Mouse (Mus musculus) brain, embryonic 14.5 days (tissue): Measurements from ENCODE around the gene Mta1.

Source experiments
- CTCF ChIP-seq: fragments of 200-500 bp; IDR thresholded peaks from 2 replicates; pipeline ENCODE4 v1.5.1; 2012; ENCODE audit warnings: inconsistent platforms, mild to moderate bottlenecking, moderate library complexity, borderline replicate concordance; ENCODE audit not compliant: insufficient read depth, insufficient read length; ENCODE audit errors: extremely low read depth
- POLR2A ChIP-seq: fragments of 200-500 bp; IDR thresholded peaks from 2 replicates; pipeline ENCODE4 v1.6.1; 2012; ENCODE audit warnings: mild to moderate bottlenecking, inconsistent platforms, borderline replicate concordance; ENCODE audit not compliant: poor library complexity, insufficient read depth, insufficient read length, severe bottlenecking; ENCODE audit errors: extremely low read depth

DNA sequence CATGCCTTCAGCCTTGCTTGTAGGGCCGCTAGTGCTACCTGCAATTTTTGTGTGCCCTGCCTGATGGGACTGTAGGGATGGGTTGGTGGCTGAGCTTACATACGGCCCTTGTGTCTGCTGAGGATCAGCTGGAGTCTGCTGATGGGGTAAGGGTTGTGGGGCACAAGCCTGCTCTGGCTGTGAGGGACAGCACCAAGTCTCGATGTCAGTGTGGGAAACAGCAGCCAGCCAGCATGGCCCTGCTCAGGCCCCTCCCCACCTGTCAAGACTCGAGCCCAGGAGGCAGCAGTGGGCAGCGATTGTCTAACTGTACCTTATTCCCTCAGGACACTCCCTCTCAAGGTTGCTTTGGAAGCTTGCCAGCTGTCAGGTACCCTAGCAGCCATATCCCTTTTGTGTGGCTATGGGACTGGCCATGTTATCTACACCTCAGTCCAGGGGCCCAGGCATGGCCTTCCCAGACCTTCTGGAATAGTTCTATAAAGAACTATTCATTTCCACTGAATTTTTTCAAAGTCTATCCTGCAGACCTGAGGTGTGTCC, 35.9 kb downstream of the Mta1 start:
- no peak for TF ChIP-seq POLR2A
- no peak for TF ChIP-seq CTCF
